Mouse (Mus musculus) gastrocnemius, postnatal 4 days (tissue): ENCODE measurements around the gene Gtf2a1. TPM values are rescaled to one million over a fixed set of nuclear protein-coding genes. Genes with fewer than 3 reads are reported as not detected.
"Not testable (repeated sequence)": the region's sequence is repeated elsewhere in the genome, so short reads cannot be mapped to it uniquely, and the experiment has no call there.

Experiments
- DNase-seq, 2 experiments: peaks; one replicate each; pipeline ENCODE4 v3.0.0; 2021 to 2022; ENCODE audit warnings: low spot score in 2 of 2, mixed read lengths in 2 of 2
- long read RNA-seq, 2 experiments: library from polyadenylated mRNA; stranded (forward); transcript quantifications; one replicate each; pipeline ENCODE4 v2.0.0; 2021
- total RNA-seq, 2 experiments: library from RNA; stranded (reverse); gene quantifications; 2 replicates each; pipeline ENCODE4 v1.2.3; 2021

Gtf2a1 gene
- 10 to 100 TPM; 30.4 to 31.2 TPM for total RNA-seq
- long read RNA-seq, experiment 1, partial matches to known transcripts, result 0 of 3 reads
- long read RNA-seq, experiment 1, other reads (novel, unspliced or antisense), result 3 of 3 reads
- long read RNA-seq, experiment 2, partial matches to known transcripts, result 0 of 2 reads
- long read RNA-seq, experiment 2, other reads (novel, unspliced or antisense), result 2 of 2 reads

- peak; percentile 93 to 96 for DNase-seq
These were observed at the start of gene Gtf2a1 for GRCm38 (mm10) chr12:91589847-91590690. Gene Gtf2a1, minus strand, starts transcription at chr12:91590487.

GRCm38 (mm10) chr12:91638351-91638750, 48.1 kb upstream of the Gtf2a1 start:
- DNase-seq, result peak in 1 of 2 experiments; percentile 24

GRCm38 (mm10) chr12:91637136-91637909, 47.0 kb upstream of the Gtf2a1 start:
- DNase-seq, result no peak

- no peak for DNase-seq
These were observed 36.2 kb upstream of the Gtf2a1 start for GRCm38 (mm10) chr12:91626482-91626881.

GRCm38 (mm10) chr12:91625013-91625412, 34.7 kb upstream of the Gtf2a1 start:
- no peak for DNase-seq

GRCm38 (mm10) chr12:91609425-91609824, 19.1 kb upstream of the Gtf2a1 start:
- no peak for DNase-seq

- no peak for DNase-seq
These were observed 17.4 kb upstream of the Gtf2a1 start for GRCm38 (mm10) chr12:91607678-91608077.

GRCm38 (mm10) chr12:91606651-91607050, 16.4 kb upstream of the Gtf2a1 start:
- DNase-seq, result no peak

- no peak for DNase-seq
These were observed 14.3 kb upstream of the Gtf2a1 start for GRCm38 (mm10) chr12:91604600-91604999.

- no peak for DNase-seq
These were observed 1.8 kb upstream of the Gtf2a1 start for GRCm38 (mm10) chr12:91592128-91592527.

- DNase-seq, result no peak
These were observed 904 bp upstream of the Gtf2a1 start for GRCm38 (mm10) chr12:91591191-91591590.

- DNase-seq, result peak in 1 of 2 experiments; percentile 15
These were observed 429 bp upstream of the Gtf2a1 start for GRCm38 (mm10) chr12:91590716-91591115.

GRCm38 (mm10) chr12:91589542-91589846, 793 bp downstream of the Gtf2a1 start:
- DNase-seq, result no peak

GRCm38 (mm10) chr12:91588670-91589541, 1.4 kb downstream of the Gtf2a1 start:
- DNase-seq, result peak; percentile 50 to 58

- DNase-seq, result peak; percentile 86 to 92
These were observed 2.1 kb downstream of the Gtf2a1 start for GRCm38 (mm10) chr12:91588176-91588669.

GRCm38 (mm10) chr12:91587491-91588033, 2.7 kb downstream of the Gtf2a1 start:
- DNase-seq, result no peak

- DNase-seq, result no peak
These were observed 3.2 kb downstream of the Gtf2a1 start for GRCm38 (mm10) chr12:91587077-91587476.

- DNase-seq, result not testable (repeated sequence)
These were observed 4.5 kb downstream of the Gtf2a1 start for GRCm38 (mm10) chr12:91585815-91586214.

GRCm38 (mm10) chr12:91585206-91585605, 5.1 kb downstream of the Gtf2a1 start:
- no peak for DNase-seq

- no peak for DNase-seq
These were observed 6.9 kb downstream of the Gtf2a1 start for GRCm38 (mm10) chr12:91583409-91583808.
